20 mouse cellular contexts compared by ENCODE assay signal in the genomic region with DNA sequence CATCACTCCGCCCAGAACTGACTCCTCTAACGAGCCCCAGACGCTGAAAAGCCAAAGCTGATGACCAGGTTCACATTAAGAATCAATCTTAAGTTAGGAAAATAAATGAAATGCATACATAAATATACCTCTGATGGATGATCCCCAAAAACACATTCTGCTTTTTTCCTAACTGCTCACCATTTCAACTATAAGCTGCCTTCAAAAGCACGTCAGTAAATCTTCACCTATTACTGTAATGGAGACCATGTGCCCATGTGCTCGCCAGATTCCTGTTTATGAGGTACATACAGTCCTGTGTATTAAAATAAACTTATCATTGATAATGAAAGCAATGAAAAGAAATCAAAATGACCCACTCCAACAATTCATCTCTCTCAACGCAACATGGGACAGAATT. TPM values are rescaled to one million over a fixed set of nuclear protein-coding genes. Genes with fewer than 3 reads are reported as not detected.
DNase-seq lines count a peak whose midpoint lies in the region; ATAC-seq and TF ChIP-seq lines count a peak whose summit lies in the region.
"Had no signal": no experiment of that assay in that cellular context is flagged by ENCODE, and none has a peak within 500 bp of the region (broad histone marks: within the 10 kb centered on the region; RNA-seq: fewer than 3 reads in every experiment).

No protein-coding gene starts in this region.

- peak; percentile 54 for DNase-seq in heart, adult 11 months
- DNase-seq in heart, postnatal 10 days: no peak
- DNase-seq in hindlimb bud, embryonic 11.5 days (ENCODE audit: extremely low spot score, low read depth, low spot score): peak; percentile 58
- DNase-seq in limb, embryonic 14.5 days (ENCODE audit: low spot score): peak; percentile 55
- no peak for DNase-seq in cerebellum, postnatal 36 days
- DNase-seq: adrenal gland, postnatal 10 days; cerebellum, adult 11 months; cerebellum, adult 8-10 months; cerebellum, postnatal 25 days; gastrocnemius, postnatal 14 days; heart, postnatal 36 days had no signal

- ATAC-seq in limb, embryonic 14.5 days (ENCODE audit: low FRiP score, low read depth): no peak
- no peak for ATAC-seq in forebrain, embryonic 13.5 days
- ATAC-seq: forebrain, embryonic 16.5 days; inflammation-experienced regulatory T-cells, adult 6 months; intestine, postnatal 0 days had no signal

- H3K27ac ChIP-seq in limb, embryonic 14.5 days (replicated peaks; ENCODE audit: low read depth, low read length): no peak overlapping the region
- no peak overlapping the region for H3K27ac ChIP-seq in forebrain, embryonic 13.5 days
- H3K27ac ChIP-seq: embryonic facial prominence, embryonic 15.5 days; hindbrain, embryonic 15.5 days had no signal

- no peaks in the 10 kb centered on the region for H3K9me3 ChIP-seq in limb, embryonic 14.5 days (ENCODE audit: control insufficient read depth, low read length)
- H3K9me3 ChIP-seq in forebrain, embryonic 13.5 days (replicated peaks): no peaks in the 10 kb centered on the region
- H3K9me3 ChIP-seq: embryonic facial prominence, embryonic 15.5 days; G1E; heart, embryonic 12.5 days; hindbrain, embryonic 15.5 days had no signal

- H3K4me2 ChIP-seq in limb, embryonic 14.5 days (replicated peaks; ENCODE audit: low read depth, low read length, severe bottlenecking): no peak overlapping the region
- H3K4me2 ChIP-seq in forebrain, embryonic 13.5 days: no peak overlapping the region
- H3K4me2 ChIP-seq: embryonic facial prominence, embryonic 15.5 days; heart, embryonic 12.5 days; hindbrain, embryonic 15.5 days had no signal

- no peak overlapping the region for H3K9ac ChIP-seq in limb, embryonic 14.5 days (ENCODE audit: low read depth, low read length, severe bottlenecking)
- H3K9ac ChIP-seq in forebrain, embryonic 13.5 days: no peak overlapping the region
- H3K9ac ChIP-seq: embryonic facial prominence, embryonic 15.5 days; heart, embryonic 12.5 days; hindbrain, embryonic 15.5 days had no signal

- 32% methylated on average over 6 of the region's 6 CpGs for WGBS in limb, embryonic 14.5 days
- 71% methylated on average over 6 of the region's 6 CpGs for WGBS in forebrain, embryonic 13.5 days

- no peaks in the 10 kb centered on the region for H3K36me3 ChIP-seq in limb, embryonic 14.5 days (ENCODE audit: control insufficient read depth, insufficient read depth, low read length)
- H3K36me3 ChIP-seq in forebrain, embryonic 13.5 days (ENCODE audit: poor library complexity, severe bottlenecking): no peaks in the 10 kb centered on the region
- H3K36me3 ChIP-seq: embryonic facial prominence, embryonic 15.5 days; heart, embryonic 12.5 days; hindbrain, embryonic 15.5 days had no signal

- intact Hi-C loops in heart, postnatal 10 days (cut with DNase I): no loop called here

- no peaks in the 10 kb centered on the region for H3K27me3 ChIP-seq in limb, embryonic 14.5 days (ENCODE audit: control insufficient read depth, insufficient read depth, low read length)
- no peaks in the 10 kb centered on the region for H3K27me3 ChIP-seq in forebrain, embryonic 13.5 days
- H3K27me3 ChIP-seq: embryonic facial prominence, embryonic 15.5 days; heart, embryonic 12.5 days; hindbrain, embryonic 15.5 days had no signal

- no peak for TF ChIP-seq POLR2A in limb, embryonic 14.5 days (IDR thresholded peaks at IDR 0.05; ENCODE audit: borderline replicate concordance, extremely low read depth, insufficient read depth, insufficient read length)

- H3K4me1 ChIP-seq in limb, embryonic 14.5 days (ENCODE audit: control insufficient read depth, insufficient read depth, low read length): peaks cover 25% of the 10 kb centered on the region
- H3K4me1 ChIP-seq in forebrain, embryonic 13.5 days: no peaks in the 10 kb centered on the region
- H3K4me1 ChIP-seq: hindbrain, embryonic 15.5 days had no signal

- no peak overlapping the region for H3K4me3 ChIP-seq in limb, embryonic 14.5 days (replicated peaks; ENCODE audit: low read length)
- H3K4me3 ChIP-seq in forebrain, embryonic 13.5 days: no peak overlapping the region
- H3K4me3 ChIP-seq: embryonic facial prominence, embryonic 15.5 days; erythroblast, embryonic 14.5 days; heart, embryonic 12.5 days; hindbrain, embryonic 15.5 days had no signal

RNA-seq across cellular contexts. Expression of gene Prdm2, which starts 19.6 kb away (rescaled TPM):
- 10 to 100 TPM; 20.6 to 23.7 TPM for total RNA-seq in heart, postnatal 10 days (2021)
- 26.2 and 28.8 TPM in 2 replicates for polyA plus RNA-seq in limb, embryonic 14.5 days (2012; rRNA removed)
- polyA plus RNA-seq in limb, embryonic 14.5 days (2014; fragmentation: Nextera tagmentation; extraction: Ambion mirVana): 14.2 and 17.2 TPM in 2 replicates
- polyA plus RNA-seq in forebrain, embryonic 13.5 days (2015; fragmentation: Nextera tagmentation; extraction: Ambion mirVana): 17.6 and 18.6 TPM in 2 replicates

Comparison
In these comparisons a context has a peak if more than half of its experiments do, and no peak if none do; other contexts are left out.
1. DNase-seq: peak in heart, adult 11 months (single experiment), hindlimb bud, embryonic 11.5 days (single experiment) and limb, embryonic 14.5 days (single experiment); none in heart, postnatal 10 days (0 of 2) and cerebellum, postnatal 36 days (0 of 2).